Mouse (Mus musculus): Measurements from ENCODE around the gene Zfp941.

Gene Zfp941

GRCm38 (mm10) chr7:140821653-140822329 lies at the start of gene Zfp941:
Gene Zfp941, minus strand, starts transcription at chr7:140822178.
- DNase-seq = peak; percentile 90 to 98

DNA sequence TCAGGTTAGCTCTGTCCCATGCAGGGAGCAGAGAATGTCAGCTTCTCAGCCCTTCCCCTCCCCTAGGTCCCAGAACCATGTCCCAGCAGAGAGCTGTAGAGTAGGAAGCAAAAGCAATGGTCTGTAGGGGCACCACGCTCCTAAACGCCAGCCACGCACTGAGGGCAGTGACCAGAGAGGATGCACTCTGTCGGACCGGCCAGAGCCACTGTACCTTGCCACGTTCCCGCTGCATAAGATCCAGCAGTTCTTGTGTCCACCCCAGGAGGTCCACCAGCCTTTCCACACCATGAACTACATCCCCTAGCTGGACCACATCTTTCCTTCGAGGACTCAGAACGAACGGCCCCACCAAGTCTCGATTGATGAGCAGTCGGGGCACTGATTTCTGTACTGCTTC lies 42.8 kb upstream of the Zfp941 start:
- no peak for DNase-seq

GRCm38 (mm10) chr7:140860728-140861127 lies 38.8 kb upstream of the Zfp941 start:
- DNase-seq = peak in 1 of 2 experiments; percentile 32

- DNase-seq = no peak
These were observed 38.0 kb upstream of the Zfp941 start for GRCm38 (mm10) chr7:140859997-140860396.

DNA sequence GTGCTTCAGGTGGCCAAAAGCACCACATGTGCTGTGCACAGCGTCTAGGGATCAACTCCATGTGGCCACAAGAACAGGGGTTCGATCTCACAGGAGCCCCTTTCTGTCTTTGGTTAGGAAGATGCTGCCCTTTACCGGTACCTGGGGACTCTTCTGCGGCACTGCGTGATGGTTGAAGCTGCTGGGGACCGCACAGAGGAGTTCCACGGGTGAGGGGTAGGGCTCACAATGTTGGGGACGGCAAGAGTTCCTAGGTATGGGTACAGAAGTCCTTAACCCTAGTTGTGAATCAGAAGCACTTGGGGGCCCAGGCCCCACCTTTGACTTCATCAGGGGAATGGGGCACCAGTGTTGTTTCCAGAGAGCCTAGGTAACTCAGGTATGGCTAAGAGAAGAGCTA lies 36.8 kb upstream of the Zfp941 start:
- no peak for DNase-seq

- peak; percentile 36 to 40 for DNase-seq
These were observed 35.9 kb upstream of the Zfp941 start, which contains the start of gene Bet1l for GRCm38 (mm10) chr7:140857550-140858505. Gene Bet1l, minus strand, starts transcription at chr7:140857577.

- DNase-seq = peak; percentile 89 to 91
These were observed 35.0 kb upstream of the Zfp941 start, which contains the start of gene Ric8a for GRCm38 (mm10) chr7:140856785-140857549. Gene Ric8a, plus strand, starts transcription at chr7:140856957.

DNA sequence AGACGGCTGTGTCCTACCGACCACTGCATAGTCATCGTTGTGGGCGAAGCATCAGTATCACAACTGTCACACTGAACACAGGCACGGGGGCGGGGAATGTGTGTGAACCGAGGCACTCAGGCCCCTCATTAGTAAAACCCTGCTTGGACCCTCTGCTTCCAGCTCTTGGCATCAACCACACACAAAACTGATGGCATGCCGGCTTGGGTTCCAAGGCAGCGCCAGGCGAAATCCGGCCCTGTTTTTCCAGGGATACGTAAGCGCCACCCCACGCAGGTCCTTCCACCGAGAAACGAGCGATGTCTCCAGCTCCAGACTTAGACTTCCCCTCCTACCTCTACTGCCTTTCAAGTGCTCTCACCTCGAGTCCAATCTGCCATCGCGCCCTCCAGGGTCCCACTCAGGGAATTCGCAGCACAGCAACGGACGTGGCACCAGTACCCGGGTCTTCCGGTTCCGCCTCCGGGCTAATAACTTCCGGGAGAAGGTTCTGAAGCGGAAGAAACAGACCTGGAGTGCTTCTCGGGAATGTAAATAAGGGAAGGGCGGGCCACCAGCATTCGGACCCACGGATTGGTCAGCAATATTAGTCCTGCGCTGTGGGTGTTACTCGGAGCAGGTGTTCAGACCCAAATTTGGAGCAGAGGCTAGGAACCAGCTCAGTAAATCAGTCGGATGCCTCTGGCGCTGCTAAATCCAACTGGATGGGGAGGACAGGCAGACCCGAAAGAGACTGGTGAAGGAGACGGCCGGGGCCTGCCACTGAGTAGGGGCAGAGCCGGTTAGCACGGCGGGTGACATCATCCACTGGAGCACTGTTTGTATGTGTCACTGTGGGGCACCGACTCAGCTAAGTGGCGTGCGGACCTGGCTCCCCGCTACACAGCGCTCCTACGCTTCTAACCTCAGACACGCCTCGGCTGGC lies 34.1 kb upstream of the Zfp941 start, which contains the start of gene Gm45785:
TSS of gene Gm45785 (minus strand) at position 472 of the 925 bp plus-strand sequence.
- DNase-seq = peak; percentile 84 to 85

- peak in 1 of 2 experiments; percentile 39 for DNase-seq
These were observed 33.2 kb upstream of the Zfp941 start for GRCm38 (mm10) chr7:140855181-140855580.

- no peak for DNase-seq
These were observed 32.5 kb upstream of the Zfp941 start for GRCm38 (mm10) chr7:140854483-140854882.

DNA sequence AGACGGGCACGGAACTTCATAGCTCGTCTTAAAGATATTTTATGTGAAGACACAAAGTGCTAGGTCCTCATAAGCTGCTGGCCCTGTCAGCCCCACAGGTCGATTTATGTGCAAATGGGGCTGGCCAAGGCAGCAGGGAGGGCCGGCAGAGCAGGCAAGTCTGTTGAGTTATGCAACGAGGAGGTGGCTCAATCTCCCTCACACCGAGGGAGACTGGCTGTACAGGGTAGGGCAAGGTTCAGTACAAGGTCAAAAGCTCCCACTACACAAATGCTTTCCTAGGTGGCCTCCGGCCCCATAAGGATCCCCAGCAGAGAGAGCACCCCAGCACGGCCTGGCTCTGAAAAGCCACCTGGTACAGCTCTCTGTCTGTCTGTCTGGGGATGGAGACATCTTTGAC lies 31.4 kb upstream of the Zfp941 start:
- DNase-seq = no peak

DNA sequence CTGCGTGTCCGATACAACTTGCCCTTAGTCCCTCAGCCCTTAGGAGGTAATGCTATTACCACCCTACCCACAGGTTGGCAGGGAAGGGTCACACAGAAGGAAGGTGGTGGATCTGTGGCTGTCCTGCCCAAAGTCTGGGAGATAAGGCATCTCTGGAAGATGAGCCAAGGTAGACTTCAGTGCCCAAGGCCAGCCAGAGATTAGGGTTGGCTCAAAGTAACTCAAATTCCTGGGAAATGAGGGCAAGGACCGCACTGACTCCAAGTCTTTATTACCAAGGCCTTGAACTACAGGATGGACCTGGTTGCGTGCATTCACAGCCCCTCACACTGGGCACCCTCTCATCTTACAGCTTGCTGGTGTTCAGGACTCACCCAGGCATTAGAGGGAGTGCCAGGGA lies 29.9 kb upstream of the Zfp941 start:
- no peak for DNase-seq

- no peak for DNase-seq
These were observed 26.6 kb upstream of the Zfp941 start for GRCm38 (mm10) chr7:140848591-140848990.

GRCm38 (mm10) chr7:140847755-140848580 lies 26.0 kb upstream of the Zfp941 start, which contains the start of gene Odf3:
Gene Odf3, plus strand, starts transcription at chr7:140847805.
- peak in 1 of 2 experiments; percentile 48 for DNase-seq

DNA sequence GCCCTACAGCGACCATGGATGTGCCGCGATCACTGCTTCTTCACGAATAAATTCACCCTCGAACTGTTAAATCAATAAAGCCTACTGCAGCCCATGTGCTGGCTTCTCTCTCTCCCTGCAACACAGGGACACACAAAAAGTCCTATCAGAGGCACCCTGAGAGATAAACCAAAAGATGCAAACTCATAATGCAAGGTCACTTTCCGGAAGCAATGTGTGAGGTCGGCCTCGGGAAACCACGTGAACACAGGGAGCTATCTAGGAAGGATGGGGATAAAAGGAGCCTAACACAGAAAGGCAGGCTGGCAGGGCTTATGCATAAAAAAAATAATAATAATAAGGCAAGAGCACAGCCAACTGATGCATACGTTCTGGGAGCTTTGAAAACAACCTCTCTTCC lies 24.7 kb upstream of the Zfp941 start:
- no peak for DNase-seq

- DNase-seq = no peak
These were observed 23.7 kb upstream of the Zfp941 start for GRCm38 (mm10) chr7:140845683-140846082.

- peak; percentile 95 to 99 for DNase-seq
These were observed 23.1 kb upstream of the Zfp941 start, which contains the start of gene Scgb1c1 for GRCm38 (mm10) chr7:140844905-140845665. Gene Scgb1c1, plus strand, starts transcription at chr7:140845547.

DNA sequence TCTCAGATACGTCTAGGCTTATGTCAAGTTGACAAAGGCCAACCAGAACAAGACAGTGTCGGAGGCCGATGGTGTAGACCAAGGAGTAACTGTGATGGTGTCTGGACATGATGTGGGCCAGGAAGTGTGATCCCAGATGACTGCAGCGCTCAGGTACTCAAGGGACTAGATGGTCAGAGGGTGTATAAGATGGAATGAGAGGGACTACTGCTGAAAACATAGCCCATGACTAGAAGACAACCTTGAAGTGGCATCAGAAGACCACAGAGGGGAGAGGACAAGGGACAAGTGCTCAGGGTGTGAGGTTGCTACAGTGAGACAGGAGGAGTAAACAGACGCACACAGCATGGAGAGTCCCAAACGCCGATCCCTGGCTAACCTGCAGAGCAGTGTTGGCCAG lies 21.8 kb upstream of the Zfp941 start:
- DNase-seq = no peak

Data from cerebellum, postnatal 14 days (tissue).